Mouse (Mus musculus) left cerebral cortex, postnatal 36 days (tissue): Measurements from ENCODE around the gene Birc2. TPM values are rescaled to one million over a fixed set of nuclear protein-coding genes. Genes with fewer than 3 reads are reported as not detected.
"Not testable (repeated sequence)": the region's sequence is repeated elsewhere in the genome, so short reads cannot be mapped to it uniquely, and the experiment has no call there.

ENCODE experiments used
- DNase-seq, 2 experiments: peaks; one replicate each; pipeline ENCODE4 v3.0.0; 2021 to 2022; ENCODE audit warnings: low spot score in 2 of 2, mixed read lengths in 1 of 2
- intact Hi-C: fragments of 180-260 bp; cut with DNase I; formaldehyde crosslinking; loops from one replicate; pipeline ENCODE4 v1.15.1; 2025
- total RNA-seq, 2 experiments: library from RNA; stranded (reverse); gene quantifications; 2 replicates each; pipeline ENCODE4 v1.2.3; 2021

The Birc2 gene
- total RNA-seq = 10 to 100 TPM; 32.2 to 34.9 TPM

DNA sequence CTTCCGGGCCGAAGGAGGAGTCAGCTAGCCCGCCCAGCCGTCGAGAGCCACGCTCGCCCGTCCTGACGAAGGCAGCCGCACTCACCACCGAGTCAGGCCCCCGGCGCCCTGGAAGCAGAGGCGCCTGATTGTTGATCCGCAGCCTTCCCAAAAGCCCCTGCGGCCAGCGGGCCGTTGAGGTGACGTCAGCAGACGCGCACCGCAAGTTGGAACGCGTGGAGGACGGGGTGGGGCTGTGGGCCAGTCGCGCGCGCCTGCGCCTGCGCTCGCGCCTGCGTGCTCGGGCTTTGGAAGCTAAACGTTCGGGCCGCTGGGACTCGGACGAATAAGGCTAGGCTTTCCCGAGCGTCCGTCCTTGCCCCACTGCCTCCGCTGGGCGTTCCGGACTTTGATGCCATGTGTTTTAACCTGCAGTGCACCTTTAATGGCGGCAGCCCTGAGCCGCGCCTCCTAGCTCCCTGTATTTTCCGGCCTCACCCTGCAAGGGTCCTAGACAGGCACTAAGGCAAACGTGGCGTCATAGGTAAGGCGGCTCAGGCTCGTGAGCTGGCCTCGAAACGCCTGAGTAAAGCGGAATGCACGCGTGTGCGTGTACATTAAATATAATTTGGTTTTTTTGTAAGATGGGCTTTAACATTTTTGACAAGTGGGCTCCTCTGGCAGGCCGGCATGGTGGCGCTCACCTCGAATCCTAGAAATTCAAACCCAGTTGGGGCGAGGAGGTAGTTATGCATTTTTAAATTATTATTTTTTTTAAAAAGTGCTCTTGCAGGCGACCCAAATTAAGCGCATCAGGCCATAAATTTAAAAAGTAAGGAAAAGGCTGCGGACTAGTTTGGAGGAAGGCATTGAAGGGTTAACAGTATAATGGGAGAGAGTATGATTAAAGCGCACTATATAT lies at the start of gene Birc2:
Gene Birc2, minus strand, starts transcription at position 160 of the 901 bp plus-strand sequence.
- intact Hi-C loops = loop anchor here (10.0 kb wide), 1 partner anchor 72 kb away; the partner anchor contains the start of gene Tmem123

DNA sequence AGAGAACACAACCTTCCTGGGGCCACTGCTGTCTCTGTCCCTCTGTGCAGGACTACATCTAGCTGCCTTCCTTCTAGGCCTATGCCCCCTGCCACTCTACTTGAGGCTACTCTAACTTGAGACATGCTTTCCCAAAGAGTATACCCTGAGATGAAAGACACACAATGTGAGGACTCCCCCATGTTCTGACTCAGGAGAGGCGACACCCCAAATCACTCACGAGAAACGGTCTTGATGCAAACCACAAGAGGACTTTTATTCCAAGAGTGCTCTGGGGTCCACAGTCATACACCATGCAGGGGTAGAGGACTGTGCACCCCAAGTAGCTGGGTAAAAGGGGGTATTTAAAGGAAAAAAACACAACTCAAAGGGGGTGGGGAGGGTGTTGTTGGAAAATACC lies 47.5 kb upstream of the Birc2 start:
- intact Hi-C loops = no loop called here
- DNase-seq = no peak

More for the DNA sequence above, at the start of gene Birc2:
- peak; percentile 96 to 97 for DNase-seq

DNA sequence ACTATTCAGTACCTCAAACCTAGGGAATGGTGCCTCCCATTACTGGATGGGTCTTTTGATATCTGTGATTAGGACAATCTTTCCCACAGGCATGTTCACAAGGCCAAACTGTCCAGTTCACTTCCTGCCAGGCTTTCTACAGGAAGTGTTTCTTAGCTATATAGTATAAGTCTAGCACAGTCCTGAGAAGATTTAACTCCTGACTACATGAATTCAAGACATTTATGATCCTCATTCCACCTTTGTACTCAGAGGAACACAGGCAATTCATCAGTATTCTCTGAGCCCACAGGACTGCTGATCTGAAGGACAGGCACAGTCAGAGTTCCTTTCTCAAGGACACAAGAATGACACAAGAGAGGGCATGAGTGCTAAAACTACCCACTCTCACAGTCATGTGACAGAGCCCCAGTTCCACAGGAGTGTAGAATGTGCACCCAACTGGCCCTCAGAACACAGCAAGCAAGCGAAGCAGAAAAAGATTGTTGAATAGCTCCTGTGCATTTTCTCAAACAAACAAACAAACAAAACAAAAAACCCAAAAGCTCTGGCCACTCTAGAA lies 45.5 kb upstream of the Birc2 start:
- intact Hi-C loops = no loop called here

DNA sequence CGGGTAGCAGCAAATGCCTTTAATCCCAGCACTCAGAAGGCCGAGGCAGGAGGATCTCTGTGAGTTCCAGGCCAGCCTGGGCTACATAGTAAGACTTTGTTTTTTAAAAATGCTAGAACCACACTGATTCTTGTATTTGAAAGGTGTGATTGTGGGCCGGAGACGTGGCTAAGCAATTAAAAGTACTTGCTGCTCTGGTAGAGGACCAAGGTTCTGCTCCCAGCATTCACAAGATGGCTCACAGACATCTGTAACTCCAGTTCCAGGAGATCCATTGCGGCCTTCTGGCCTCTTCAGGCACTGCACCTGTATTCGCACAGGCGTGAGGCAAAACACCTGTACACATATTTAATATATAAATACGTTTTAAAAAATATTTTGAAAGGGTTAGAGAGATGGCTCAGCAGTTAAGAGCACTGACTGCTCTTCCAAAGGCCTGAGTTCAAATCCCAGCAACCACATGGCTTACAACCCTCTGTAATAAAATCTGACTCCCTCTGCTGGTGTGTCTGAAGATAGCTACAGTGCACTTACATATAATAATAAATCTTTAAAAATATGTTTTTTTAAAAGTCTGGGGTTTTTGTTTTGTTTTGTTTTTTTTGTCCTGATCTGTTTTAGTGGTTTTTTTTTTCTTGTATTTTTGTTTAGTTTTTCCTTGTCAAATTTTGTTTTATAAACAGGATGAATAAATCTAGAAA lies 36.8 kb upstream of the Birc2 start:
- DNase-seq = no peak
- intact Hi-C loops = no loop called here

More for the DNA sequence above, 45.5 kb upstream of the Birc2 start:
- DNase-seq = no peak

DNA sequence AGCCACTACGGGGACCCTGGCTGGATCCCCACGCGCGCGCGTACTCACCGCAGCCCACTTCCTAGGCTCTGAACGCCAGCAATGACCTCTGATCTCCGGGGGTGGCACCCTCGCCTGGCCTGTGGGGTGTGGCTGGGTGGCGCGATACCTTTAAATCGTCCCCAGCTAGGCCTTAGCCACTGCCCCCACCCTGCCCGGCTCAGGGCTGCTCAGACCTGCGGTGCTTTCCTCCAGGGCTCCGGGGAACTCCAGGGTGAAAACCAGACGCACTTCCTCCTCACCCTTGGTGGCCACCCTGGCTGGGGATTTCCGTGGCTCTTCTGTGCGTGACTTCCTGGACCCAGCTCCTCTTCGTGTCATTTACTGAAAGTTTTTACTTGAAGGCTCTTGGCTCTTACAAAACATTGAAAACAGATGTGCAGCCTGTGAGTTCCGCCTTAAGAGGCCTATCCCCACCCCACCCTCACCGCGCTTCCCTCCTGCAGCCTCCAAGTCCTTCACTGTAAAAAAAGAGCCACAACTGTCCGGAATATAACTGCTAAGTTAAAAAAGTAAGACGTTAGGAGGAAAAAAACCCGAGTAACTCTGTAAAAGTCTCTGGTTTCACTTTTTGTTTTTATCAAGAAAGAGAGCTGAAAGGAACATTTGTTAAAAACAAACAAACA lies 36.0 kb upstream of the Birc2 start, which contains the start of gene Birc3:
Gene Birc3, minus strand, starts transcription at position 412 of the 665 bp plus-strand sequence.
- peak; percentile 17 to 28 for DNase-seq
- intact Hi-C loops = no loop called here

DNA sequence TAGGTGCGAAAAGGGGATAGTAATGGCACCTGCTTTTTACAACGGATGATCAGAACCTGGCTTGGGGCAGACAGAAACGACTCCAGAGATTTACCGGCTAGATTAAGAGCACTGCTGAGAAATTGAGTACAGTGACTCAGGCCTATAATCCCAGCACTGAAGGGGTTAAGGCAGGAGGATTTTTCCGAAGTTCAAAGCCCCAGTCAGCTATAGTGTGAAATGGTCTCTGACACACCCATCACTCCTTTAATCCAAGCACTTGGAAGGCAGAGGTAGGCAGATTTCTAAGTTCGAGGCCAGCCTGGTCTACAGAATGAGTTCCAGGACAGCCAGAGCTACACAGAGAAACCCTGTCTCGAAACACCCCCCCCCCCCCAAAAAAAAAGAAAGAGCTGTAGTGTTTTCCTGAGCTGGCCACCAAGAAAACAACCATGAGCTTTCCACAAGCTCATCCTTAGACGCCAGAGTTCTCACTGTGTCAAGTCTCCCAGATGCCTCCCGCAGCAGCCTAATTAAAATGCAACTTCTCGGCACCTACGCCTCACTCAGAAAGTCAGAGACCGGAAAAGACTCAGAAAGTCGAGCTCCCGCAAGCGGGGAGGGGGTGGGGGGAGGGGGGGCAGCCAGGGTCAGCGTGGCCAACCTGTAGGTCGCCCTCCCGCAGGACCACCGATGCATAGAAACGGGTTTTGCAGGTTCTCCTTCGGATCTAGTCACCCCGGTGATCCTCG lies 35.3 kb upstream of the Birc2 start:
- DNase-seq = no peak

DNA sequence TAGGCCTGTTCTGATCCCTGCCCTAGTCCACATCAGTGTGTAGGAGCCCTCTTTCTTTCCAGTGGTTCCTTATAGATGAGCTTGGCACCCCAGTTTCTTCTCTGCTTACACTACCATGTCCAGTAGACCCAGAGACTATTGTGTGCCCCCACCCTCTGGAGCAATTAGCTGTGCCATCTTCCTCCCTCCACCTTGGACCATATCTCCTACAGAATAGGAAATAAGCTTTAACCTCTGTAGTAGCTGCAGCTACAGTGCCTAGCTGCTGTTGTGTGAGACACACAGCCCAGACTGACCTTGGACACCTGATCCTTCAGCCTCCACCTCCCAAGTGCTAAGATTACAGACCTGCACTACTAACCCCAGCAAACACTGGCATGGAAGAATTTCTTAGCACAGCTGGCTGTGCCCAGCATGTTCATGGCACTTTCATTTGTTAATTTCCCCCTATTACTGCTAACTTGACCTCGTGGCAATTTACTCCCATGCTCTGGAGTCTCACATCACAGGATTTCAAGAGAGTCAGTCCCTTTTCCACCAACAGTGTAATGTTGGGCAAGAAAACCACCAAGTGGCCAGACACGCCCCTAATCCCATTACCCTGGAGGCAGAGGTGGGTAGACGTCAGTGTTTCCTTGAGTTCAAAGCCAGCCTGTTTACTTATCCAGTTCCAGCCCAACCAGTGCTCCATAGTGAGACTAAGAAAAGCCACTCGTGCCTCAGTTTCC lies 34.6 kb upstream of the Birc2 start:
- no peak for DNase-seq
- intact Hi-C loops = no loop called here

More for the DNA sequence above, 35.3 kb upstream of the Birc2 start:
- intact Hi-C loops = no loop called here

DNA sequence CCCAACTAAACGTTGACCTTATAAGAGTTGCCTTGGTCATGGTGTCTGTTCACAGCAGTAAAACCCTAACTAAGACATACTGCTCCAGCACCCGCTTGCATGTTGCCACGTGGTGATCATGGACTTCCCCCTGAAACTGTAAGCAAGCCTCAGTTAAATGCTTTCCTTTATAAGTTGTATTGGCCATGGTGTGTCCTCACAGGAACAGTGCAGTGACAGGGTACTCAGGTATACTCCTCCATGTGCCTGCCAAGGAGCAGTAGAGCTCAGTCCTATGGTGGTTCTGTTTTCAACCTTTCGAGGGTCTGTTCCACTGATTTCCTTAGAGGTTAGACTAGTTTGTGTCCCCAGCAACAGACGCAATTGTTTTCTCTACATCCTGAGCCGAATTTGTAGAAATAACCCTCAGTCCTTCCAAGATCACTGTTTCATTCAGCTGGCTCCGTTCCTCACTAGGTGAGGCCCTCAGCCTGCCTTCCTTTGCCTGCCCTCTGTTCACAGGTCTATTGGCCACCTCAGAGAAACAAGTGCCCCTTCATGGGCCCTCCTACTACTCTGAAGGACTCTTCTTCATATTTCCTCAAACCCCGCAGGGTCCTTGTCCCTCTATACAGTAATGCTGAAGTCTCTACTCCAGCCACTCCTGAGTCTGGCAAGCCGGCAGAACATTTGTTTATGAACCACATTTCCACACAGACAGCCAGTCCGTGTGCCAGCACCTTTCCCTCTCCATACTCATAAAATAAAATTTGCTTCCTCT lies 33.9 kb upstream of the Birc2 start:
- DNase-seq = no peak
- intact Hi-C loops = no loop called here

DNA sequence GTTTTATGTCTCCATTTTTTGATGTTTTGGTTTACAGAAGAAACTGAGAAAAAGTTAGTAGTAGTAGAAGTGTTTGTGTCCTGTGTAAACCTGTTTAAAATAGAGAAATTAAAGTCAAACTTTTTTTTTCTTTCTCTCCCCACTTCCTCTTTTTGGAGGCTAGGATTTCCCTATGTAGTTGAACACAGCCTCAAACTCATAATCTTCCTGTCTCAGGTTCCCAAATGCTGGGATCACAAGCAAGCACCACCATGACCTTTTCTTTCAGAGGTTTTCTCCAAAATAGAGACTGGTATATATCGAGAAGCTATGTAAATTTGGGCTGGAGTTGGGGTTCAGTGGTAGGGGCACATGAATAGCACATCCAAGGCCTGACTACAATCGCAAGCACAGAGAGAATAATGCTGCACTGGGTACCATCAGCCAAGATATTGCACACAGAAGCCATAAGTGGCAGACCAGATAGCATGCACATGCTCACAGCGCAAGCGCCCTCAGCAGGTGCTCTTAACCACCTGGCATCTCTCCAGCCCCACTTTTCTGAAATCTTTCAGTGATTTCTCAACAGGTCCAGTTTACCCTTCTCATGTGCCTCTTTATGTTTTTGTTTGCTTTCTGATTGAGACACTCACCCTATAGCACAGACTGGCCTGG lies 32.1 kb upstream of the Birc2 start:
- intact Hi-C loops = no loop called here
- no peak for DNase-seq

DNA sequence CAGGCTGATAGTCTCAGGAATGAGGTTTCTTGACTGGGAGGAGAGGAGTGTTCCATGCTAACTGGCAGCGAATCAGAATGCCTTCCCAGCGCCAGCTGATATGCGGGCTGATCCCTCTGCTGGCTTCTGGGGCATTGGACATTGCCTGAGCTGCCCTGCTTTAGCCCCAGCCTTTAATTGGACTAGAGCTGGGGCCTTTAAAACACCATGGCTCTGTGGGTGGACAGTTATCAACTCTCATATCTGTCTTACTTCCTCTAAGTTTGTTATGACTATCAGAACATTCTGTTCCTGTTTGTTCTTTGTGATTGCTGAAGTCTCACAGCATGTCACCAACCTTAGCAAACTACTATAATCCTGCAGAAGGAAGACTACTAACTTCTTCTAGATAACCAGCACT lies 31.1 kb upstream of the Birc2 start:
- intact Hi-C loops = no loop called here
- no peak for DNase-seq

DNA sequence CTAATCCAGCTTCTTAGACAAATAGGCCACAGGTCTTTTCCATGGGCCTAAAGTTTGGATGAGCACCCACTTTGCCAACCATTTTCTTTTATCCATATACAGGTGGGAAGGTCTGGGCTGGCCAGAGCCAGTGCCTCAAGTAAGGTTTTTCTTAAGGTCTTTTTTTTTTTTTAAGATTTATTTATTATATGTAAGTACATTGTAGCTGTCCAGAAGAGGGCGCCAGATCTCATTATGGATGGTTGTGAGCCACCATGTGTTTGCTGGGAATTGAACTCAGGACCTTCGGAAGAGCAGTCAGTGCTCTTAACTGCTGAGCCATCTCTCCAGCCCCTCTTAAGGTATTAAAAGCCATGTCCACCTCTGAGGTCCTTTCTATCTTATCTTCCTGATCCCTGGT lies 30.1 kb upstream of the Birc2 start:
- intact Hi-C loops, DNase-seq: not testable (repeated sequence)

DNA sequence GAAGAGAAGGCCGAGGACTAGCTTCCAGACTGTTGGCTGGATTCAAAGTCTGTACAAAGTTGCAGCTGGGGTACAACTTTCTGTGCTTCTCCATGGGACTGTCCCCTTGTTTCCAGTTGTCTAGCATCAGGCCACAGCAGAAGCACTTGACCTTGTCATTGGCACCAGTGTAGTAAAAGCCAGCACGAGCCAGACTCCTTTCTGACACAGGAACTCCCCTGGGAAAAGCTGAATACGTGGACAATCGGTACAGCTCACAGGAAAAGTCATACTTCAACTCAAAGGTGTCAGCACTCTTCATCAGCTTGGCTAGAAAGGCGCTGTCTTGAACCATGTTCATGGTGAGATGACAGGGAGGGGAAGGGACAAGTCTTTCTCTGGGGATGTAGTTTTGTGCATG lies 24.1 kb upstream of the Birc2 start:
- intact Hi-C loops = no loop called here
- no peak for DNase-seq

DNA sequence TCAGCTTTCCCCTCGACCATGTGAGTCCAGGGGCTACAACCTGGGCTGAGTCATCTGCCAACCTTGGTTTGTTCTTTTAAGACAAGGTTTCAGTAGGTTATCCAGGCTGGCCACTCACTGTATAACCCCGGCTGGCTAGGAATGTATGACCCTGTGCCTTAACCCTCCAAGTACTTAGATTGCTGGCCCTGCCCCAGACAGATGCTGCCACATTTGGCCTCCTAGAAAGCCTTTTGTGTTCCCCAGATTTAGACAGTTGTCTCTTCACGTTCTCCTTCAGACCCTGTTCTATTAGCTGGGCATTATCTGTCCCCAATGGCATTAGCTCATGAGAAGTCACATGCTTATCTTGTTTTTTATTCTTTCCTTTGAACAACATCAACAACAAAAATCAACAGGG lies 19.0 kb upstream of the Birc2 start:
- intact Hi-C loops = loop anchor here (2.0 kb wide), 1 partner anchor 141 kb away; no protein-coding TSS in a partner anchor
- DNase-seq = no peak

DNA sequence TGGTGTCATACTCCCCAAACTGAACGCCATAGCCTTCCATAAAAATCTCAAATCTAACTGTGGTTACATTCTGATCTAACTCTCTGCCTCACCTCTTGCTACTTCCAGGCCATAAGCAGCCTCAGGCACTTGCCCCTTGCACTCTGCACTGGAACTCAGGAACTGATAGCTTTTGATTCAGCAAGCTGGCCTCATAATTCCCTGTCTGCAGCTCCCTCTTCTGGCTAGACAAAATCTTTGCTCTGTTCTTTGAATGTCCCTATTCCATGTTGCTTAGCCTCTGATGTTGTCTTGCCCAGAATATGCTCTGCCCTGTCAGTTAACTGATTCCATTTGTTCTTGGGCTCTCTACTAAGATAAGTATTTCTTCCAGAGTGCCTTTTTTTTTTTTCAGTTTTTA lies 18.5 kb upstream of the Birc2 start:
- DNase-seq = no peak
- intact Hi-C loops = loop anchor here (2.0 kb wide), 1 partner anchor 141 kb away; no protein-coding TSS in a partner anchor

DNA sequence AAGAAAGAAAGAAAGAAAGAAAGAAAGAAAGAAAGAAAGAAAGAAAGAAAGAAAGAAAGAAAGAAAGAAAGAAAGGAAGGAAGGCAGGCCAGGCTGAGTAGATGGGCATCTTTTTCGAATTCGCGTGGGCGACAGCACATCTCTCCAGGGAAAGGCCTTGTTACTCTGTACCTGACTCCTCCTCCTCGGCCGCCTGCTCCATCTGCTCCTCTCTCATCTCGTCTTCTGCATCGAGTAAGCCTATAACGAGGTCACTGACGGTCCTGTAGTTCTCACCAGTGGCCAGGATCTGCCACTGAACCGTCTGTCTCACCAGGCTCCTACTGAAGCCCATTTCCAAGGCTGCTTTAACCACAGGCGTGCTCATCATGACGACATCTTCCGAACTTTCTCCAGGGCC lies 17.3 kb upstream of the Birc2 start:
- DNase-seq = not testable (repeated sequence)
- intact Hi-C loops = loop anchor here (2.0 kb wide), 1 partner anchor 139 kb away; no protein-coding TSS in a partner anchor

DNA sequence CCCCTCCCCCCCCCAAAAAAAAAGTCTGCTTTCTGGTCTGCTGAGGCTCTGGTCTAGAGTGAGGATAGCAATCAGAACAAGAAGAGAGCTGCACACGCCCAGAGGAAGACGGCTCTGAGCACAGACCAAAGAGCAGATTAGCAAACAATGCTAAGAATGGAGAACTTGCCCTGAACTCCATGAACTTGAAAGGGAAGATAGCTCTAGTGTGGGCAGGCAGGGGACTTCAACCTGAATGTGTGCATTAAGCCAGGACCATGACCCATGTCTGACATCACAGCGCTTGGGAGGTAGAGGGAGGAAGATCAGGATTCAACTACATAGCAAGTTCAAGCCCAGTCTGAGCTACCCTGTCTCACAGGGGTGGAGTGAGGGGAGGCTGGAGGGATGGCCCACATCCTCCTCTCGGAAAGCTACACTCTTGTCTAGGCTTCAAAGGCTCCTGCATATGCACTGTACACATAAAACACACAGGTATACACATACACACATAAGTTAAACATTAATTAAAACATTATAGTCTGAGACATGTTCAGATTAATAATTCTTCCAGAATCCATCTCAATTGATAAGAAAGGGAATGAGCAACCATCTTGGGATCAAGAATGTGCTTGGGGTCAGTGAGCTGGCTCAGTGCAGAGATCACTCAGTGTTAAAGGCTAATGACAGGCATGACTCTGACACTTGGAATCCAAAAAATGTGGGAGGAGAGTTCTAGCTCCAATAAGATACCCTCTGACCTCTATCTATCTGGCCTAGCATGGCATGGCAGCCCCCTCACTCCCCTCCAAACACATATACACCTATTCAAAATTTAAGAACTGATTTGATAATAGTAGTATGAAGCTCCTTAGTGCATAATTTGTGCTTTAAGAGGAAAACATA lies 15.7 kb upstream of the Birc2 start:
- intact Hi-C loops = no loop called here
- no peak for DNase-seq
